ENCODE assay signal across 23 mouse cellular contexts in the genomic region with DNA sequence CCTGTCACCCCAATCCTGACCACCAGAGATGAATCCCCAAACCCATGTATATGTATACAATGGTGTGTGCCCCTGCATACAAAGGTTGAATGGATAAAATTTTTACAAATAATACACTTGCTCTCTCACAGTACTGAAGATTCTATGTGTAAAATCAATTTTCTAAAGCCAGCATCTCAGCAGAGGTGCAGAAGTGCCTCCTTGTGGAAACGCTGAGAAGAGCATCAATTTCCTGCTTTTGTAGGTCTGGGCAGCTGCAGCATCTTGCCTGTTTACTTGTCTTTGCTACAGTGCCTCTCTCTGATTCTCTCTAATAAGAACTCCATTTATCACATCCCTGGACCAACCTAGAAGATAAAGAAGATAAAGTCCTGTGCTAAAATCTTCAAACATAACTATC. TPM values are rescaled to one million over a fixed set of nuclear protein-coding genes. Genes with fewer than 3 reads are reported as not detected.
DNase-seq lines count a peak whose midpoint lies in the region; ATAC-seq and TF ChIP-seq lines count a peak whose summit lies in the region.
"Had no signal": no experiment of that assay in that cellular context is flagged by ENCODE, and none has a peak within 500 bp of the region (broad histone marks: within the 10 kb centered on the region; RNA-seq: fewer than 3 reads in every experiment).

No protein-coding gene starts in this region.

- no peak overlapping the region for H3K9ac ChIP-seq in forebrain, embryonic 14.5 days (ENCODE audit: low read length)
- H3K9ac ChIP-seq in ES-Bruce4 (ENCODE audit: low read depth, poor library complexity, severe bottlenecking): no peak overlapping the region
- H3K9ac ChIP-seq: forebrain, embryonic 15.5 days; heart, embryonic 15.5 days; midbrain, embryonic 13.5 days; stomach, embryonic 15.5 days had no signal

- no peak overlapping the region for H3K4me3 ChIP-seq in forebrain, embryonic 14.5 days (ENCODE audit: low read depth, low read length)
- no peak overlapping the region for H3K4me3 ChIP-seq in forebrain, embryonic 10.5 days
- no peak overlapping the region for H3K4me3 ChIP-seq in ES-Bruce4 (ENCODE audit: low read depth, low read length)
- H3K4me3 ChIP-seq: forebrain, embryonic 15.5 days; heart, embryonic 15.5 days; midbrain, embryonic 13.5 days; stomach, embryonic 15.5 days had no signal

- TF ChIP-seq POLR2A in ES-Bruce4 (IDR thresholded peaks at IDR 0.05; ENCODE audit: insufficient read depth, low read length): no peak

- no peak overlapping the region for H3K4me2 ChIP-seq in forebrain, embryonic 14.5 days (ENCODE audit: low read length)
- H3K4me2 ChIP-seq: forebrain, embryonic 15.5 days; heart, embryonic 15.5 days; midbrain, embryonic 13.5 days; stomach, embryonic 15.5 days had no signal

- H3K4me1 ChIP-seq in forebrain, embryonic 14.5 days (ENCODE audit: control insufficient read depth, insufficient read depth, low read length): no peaks in the 10 kb centered on the region
- no peaks in the 10 kb centered on the region for H3K4me1 ChIP-seq in forebrain, embryonic 10.5 days
- H3K4me1 ChIP-seq in ES-Bruce4 (ENCODE audit: control insufficient read depth, insufficient read depth, low read length): no peaks in the 10 kb centered on the region
- H3K4me1 ChIP-seq: forebrain, embryonic 15.5 days; heart, embryonic 15.5 days; midbrain, embryonic 13.5 days; stomach, embryonic 15.5 days had no signal

- TF ChIP-seq EP300 in ES-Bruce4 (IDR thresholded peaks at IDR 0.05; ENCODE audit: insufficient read depth, low read depth, low read length): no peak

- H3K27me3 ChIP-seq in forebrain, embryonic 14.5 days (replicated peaks; ENCODE audit: control insufficient read depth, insufficient read depth, low read length): no peaks in the 10 kb centered on the region
- no peaks in the 10 kb centered on the region for H3K27me3 ChIP-seq in forebrain, embryonic 10.5 days (ENCODE audit: poor library complexity, severe bottlenecking)
- no peaks in the 10 kb centered on the region for H3K27me3 ChIP-seq in ES-Bruce4 (ENCODE audit: control insufficient read depth, insufficient read depth, low read length, poor library complexity, severe bottlenecking)
- H3K27me3 ChIP-seq: forebrain, embryonic 15.5 days; heart, embryonic 15.5 days; midbrain, embryonic 13.5 days; stomach, embryonic 15.5 days had no signal

- no peaks in the 10 kb centered on the region for H3K9me3 ChIP-seq in forebrain, embryonic 14.5 days (replicated peaks; ENCODE audit: control insufficient read depth, low read length)
- no peaks in the 10 kb centered on the region; the same call in 1 of the 2 replicates for H3K9me3 ChIP-seq in forebrain, embryonic 10.5 days
- H3K9me3 ChIP-seq in ES-Bruce4 (replicated peaks; ENCODE audit: control insufficient read depth, insufficient read depth, low read length, poor library complexity, severe bottlenecking): no peaks in the 10 kb centered on the region; the same call in 1 of the 2 replicates
- H3K9me3 ChIP-seq: forebrain, embryonic 15.5 days; heart, embryonic 15.5 days; midbrain, embryonic 13.5 days; stomach, embryonic 15.5 days had no signal

- no peak overlapping the region for H3K27ac ChIP-seq in forebrain, embryonic 14.5 days (ENCODE audit: low read depth, low read length)
- no peak overlapping the region for H3K27ac ChIP-seq in forebrain, embryonic 10.5 days
- H3K27ac ChIP-seq in ES-Bruce4 (ENCODE audit: insufficient read depth, low read length): no peak overlapping the region
- H3K27ac ChIP-seq: forebrain, embryonic 15.5 days; heart, embryonic 15.5 days; macrophage; midbrain, embryonic 13.5 days; stomach, embryonic 15.5 days had no signal

- WGBS in forebrain, embryonic 14.5 days: 54% methylated on average over 1 of the region's 1 CpGs
- WGBS in forebrain, embryonic 10.5 days: 57% methylated on average over 1 of the region's 1 CpGs

- TF ChIP-seq CTCF in ES-Bruce4 (IDR thresholded peaks at IDR 0.05; ENCODE audit: low read depth, low read length): peak; percentile 5

- no peaks in the 10 kb centered on the region for H3K36me3 ChIP-seq in forebrain, embryonic 14.5 days (ENCODE audit: control insufficient read depth, insufficient read depth, low read length)
- H3K36me3 ChIP-seq in forebrain, embryonic 10.5 days (replicated peaks): no peaks in the 10 kb centered on the region
- no peaks in the 10 kb centered on the region for H3K36me3 ChIP-seq in ES-Bruce4 (ENCODE audit: control insufficient read depth, insufficient read depth, low read length, poor library complexity, severe bottlenecking)
- H3K36me3 ChIP-seq: forebrain, embryonic 15.5 days; heart, embryonic 15.5 days; midbrain, embryonic 13.5 days; stomach, embryonic 15.5 days had no signal

- no peak for ATAC-seq in forebrain, embryonic 14.5 days
- no peak for ATAC-seq in inflammation-experienced regulatory T-cells, adult 6 months
- ATAC-seq: forebrain, embryonic 15.5 days; midbrain, embryonic 13.5 days had no signal

- DNase-seq in forebrain, embryonic 14.5 days (ENCODE audit: low spot score): peak; percentile 4
- no peak for DNase-seq in forebrain, embryonic 10.5 days (ENCODE audit: extremely low spot score, low spot score)
- DNase-seq in left cerebral cortex, postnatal 14 days (ENCODE audit: low spot score in 2 of 2): peak; percentile 10 to 26
- no peak for DNase-seq in left cerebral cortex, adult 18-20 months (ENCODE audit: low spot score in 2 of 2)
- DNase-seq in retina, embryonic 14.5 days (ENCODE audit: low spot score): peak; percentile 29
- no peak for DNase-seq in adrenal gland, adult 18-20 months (ENCODE audit: low spot score in 2 of 2)
- DNase-seq: adrenal gland, postnatal 25 days; B cell, adult 2 months; heart, adult 18-20 months; kidney, adult 2 months; kidney, postnatal 4 days; lung, adult 18-20 months had no signal

- intact Hi-C loops in left cerebral cortex, postnatal 14 days (cut with DNase I): no loop called here

RNA-seq across cellular contexts. Expression of a gene that starts 32.1 kb away (rescaled TPM):
- polyA plus RNA-seq in forebrain, embryonic 14.5 days (2014; fragmentation: Nextera tagmentation; extraction: Ambion mirVana): not detected in 2 replicates
- not detected in 2 replicates for polyA plus RNA-seq in forebrain, embryonic 10.5 days (2016; fragmentation: Nextera tagmentation; extraction: Ambion mirVana)
- not detected for total RNA-seq in left cerebral cortex, postnatal 14 days (2021)
- not detected for total RNA-seq in left cerebral cortex, adult 18-20 months (2021)
- not detected in 2 replicates for polyA plus RNA-seq in ES-Bruce4 (2011; ENCODE audit: insufficient read depth, insufficient read length, low read depth, missing spikeins)
- not detected for polyA plus RNA-seq in inflammation-experienced regulatory T-cells, adult 6 months (2017; shearing (Covaris generic))
- not detected for total RNA-seq in adrenal gland, adult 18-20 months (2021)
- total RNA-seq: adrenal gland, postnatal 25 days; gastrocnemius, adult 18-20 months; heart, adult 18-20 months had no signal
- polyA plus RNA-seq: forebrain, embryonic 15.5 days; heart, embryonic 15.5 days; hindbrain, embryonic 11.5 days; kidney, adult 2 months; limb, embryonic 14.5 days; macrophage; midbrain, embryonic 13.5 days; small intestine, adult 2 months; stomach, embryonic 15.5 days had no signal

Comparison
In these comparisons a context has a peak if more than half of its experiments do, and no peak if none do; other contexts are left out.
1. DNase-seq: peak in forebrain, embryonic 14.5 days (single experiment), left cerebral cortex, postnatal 14 days (2 of 2) and retina, embryonic 14.5 days (single experiment); none in forebrain, embryonic 10.5 days (single experiment), left cerebral cortex, adult 18-20 months (0 of 2) and adrenal gland, adult 18-20 months (0 of 2).